Mouse (Mus musculus) midbrain, embryonic 11.5 days (tissue): ENCODE data around the gene Nr1h5. TPM values are rescaled to one million over a fixed set of nuclear protein-coding genes. Genes with fewer than 3 reads are reported as not detected.

Experiments used
- ATAC-seq: fragments of 200-750 bp; cut with Nextera tagmentation; 2 replicates; pipeline ENCODE4 v1.8.0; 2017; ENCODE audit warnings: moderate TSS enrichment, moderate library complexity; ENCODE audit not compliant: low FRiP score
- DNase-seq: peaks from one replicate; pipeline ENCODE4 v3.0.0; 2015; ENCODE audit warnings: low spot score; ENCODE audit errors: missing footprints
- H3K27ac ChIP-seq: fragments of 300-500 bp; sonication (generic); 2 replicates; pipeline ENCODE4 v1.5.1; 2014; ENCODE audit warnings: low read depth, low read length
- H3K27me3 ChIP-seq: fragments of 300-500 bp; sonication (generic); 2 replicates; pipeline ENCODE4 v1.6.1; 2014; ENCODE audit warnings: mild to moderate bottlenecking, low read length, moderate library complexity, mixed read lengths; ENCODE audit not compliant: control insufficient read depth, insufficient read depth
- H3K36me3 ChIP-seq: fragments of 300-500 bp; sonication (generic); 2 replicates; pipeline ENCODE4 v1.6.1; 2014; ENCODE audit warnings: mild to moderate bottlenecking, low read length, moderate library complexity, mixed read lengths; ENCODE audit not compliant: control insufficient read depth, insufficient read depth
- H3K4me1 ChIP-seq: fragments of 300-500 bp; sonication (generic); 2 replicates; pipeline ENCODE4 v1.6.1; 2014; ENCODE audit warnings: low read length; ENCODE audit not compliant: control insufficient read depth, insufficient read depth
- H3K4me2 ChIP-seq: fragments of 300-500 bp; sonication (generic); 2 replicates; pipeline ENCODE4 v1.6.1; 2014; ENCODE audit warnings: mild to moderate bottlenecking, moderate library complexity
- H3K4me3 ChIP-seq: fragments of 300-500 bp; sonication (generic); 2 replicates; pipeline ENCODE4 v1.5.1; 2014; ENCODE audit warnings: low read depth, low read length
- H3K9ac ChIP-seq: fragments of 300-500 bp; sonication (generic); 2 replicates; pipeline ENCODE4 v1.6.1; 2014; ENCODE audit warnings: low read length
- H3K9me3 ChIP-seq: fragments of 300-500 bp; sonication (generic); 2 replicates; pipeline ENCODE4 v1.6.1; 2016; ENCODE audit warnings: low read length; ENCODE audit not compliant: control insufficient read depth
- WGBS: fragments of 180-500 bp; shearing (Covaris S2); extraction: QIAGEN DNeasy Blood & Tissue Kit; methylation state at CpG from one replicate; pipeline ENCODE4 v1.1.7; 2014; 5-methylcytosine and 5-hydroxymethylcytosine counted together
- polyA plus RNA-seq: library from polyadenylated mRNA; unstranded; fragments of >200 nt; fragmentation: Nextera tagmentation; extraction: Ambion mirVana; gene quantifications from 2 replicates; pipeline ENCODE4 v1.2.1, GENCODE M21; 2014

Nr1h5 gene
- polyA plus RNA-seq, result 0.04 and 0.19 TPM in 2 replicates

DNA sequence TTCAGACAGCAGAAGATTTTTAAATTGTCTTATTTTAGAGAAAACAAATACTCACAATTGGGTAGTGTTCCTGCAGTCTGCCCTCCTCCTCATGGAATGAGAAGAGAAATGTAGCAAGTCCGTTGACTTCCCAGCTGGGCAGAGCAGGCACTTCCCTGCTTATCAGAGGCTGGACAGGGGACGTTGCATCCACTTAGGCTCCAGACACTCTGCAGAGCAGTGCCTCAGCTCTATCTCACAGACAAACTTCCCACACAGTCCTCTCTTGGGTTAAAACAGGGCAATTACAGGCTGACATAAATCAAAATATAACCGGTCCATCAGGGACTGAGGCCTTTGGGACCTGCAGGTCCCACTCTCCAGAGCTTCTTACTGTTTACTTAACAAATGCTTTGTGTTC lies at the start of gene Nr1h5:
Gene Nr1h5, minus strand, starts transcription at position 101 of the 400 bp plus-strand sequence.
- H3K4me3 ChIP-seq, result no peak within 1 kb of the TSS
- no peaks in the 10 kb centered on the region for H3K9me3 ChIP-seq
- H3K4me2 ChIP-seq, result no peak within 1 kb of the TSS
- 66% methylated on average over 3 of the region's 3 CpGs for WGBS
- no peak within 1 kb of the TSS for H3K9ac ChIP-seq
- H3K27me3 ChIP-seq, result no peaks in the 10 kb centered on the region
- H3K36me3 ChIP-seq, result no peaks in the 10 kb centered on the region
- H3K4me1 ChIP-seq, result no peaks in the 10 kb centered on the region
- DNase-seq (no peak), ATAC-seq (no peak)
- no peak within 1 kb of the TSS for H3K27ac ChIP-seq

DNA sequence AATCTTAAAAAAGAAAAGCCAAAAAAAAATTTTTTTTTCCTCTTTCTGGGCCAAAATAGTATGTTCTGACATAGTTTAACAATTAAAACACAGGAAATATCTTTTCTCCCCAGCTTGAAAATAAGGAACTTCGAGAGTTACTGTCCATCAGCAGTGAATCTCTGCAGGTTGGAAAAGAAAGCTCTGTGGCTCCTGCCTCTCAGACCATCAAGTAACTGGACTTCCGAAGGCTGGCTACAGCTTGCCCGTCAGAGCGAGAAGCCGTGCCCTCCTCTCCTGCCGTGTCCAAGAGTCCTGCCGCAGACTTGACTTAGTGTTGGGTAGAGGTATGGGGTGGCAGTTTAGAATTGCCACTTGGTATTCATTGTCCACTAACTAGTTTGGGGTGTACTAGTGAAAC lies 37.7 kb upstream of the Nr1h5 start:
- no peaks in the 10 kb centered on the region for H3K27me3 ChIP-seq
- DNase-seq, result no peak
- ATAC-seq, result no peak
- no peaks in the 10 kb centered on the region for H3K9me3 ChIP-seq
- H3K36me3 ChIP-seq, result peaks cover 22% of the 10 kb centered on the region
- peaks cover 4% of the 10 kb centered on the region; the same call in 1 of the 2 replicates for H3K4me1 ChIP-seq
- no peak overlapping the region for H3K27ac ChIP-seq
- no peak overlapping the region for H3K4me3 ChIP-seq
- no peak overlapping the region for H3K4me2 ChIP-seq
- H3K9ac ChIP-seq, result no peak overlapping the region
- 96% methylated on average over 7 of the region's 7 CpGs for WGBS

DNA sequence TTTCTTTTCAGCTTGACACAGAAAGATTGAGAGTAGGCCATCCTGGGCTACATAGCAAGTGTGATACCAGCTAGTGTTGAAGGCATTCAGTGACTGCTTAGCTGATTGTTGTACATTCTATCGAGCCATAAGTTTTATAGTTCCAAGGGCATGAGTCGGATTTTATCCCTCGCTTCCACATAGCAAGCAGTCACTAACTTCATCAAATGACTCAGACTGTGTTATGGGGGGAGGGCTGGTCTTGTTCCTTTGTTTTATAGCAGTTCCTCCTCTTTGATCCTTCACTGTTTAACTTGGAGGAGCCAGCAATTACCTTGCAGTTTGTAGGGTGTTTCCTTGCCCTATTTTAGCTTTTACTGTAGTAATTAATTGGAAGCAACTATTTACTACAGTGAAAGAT lies 33.7 kb upstream of the Nr1h5 start:
- Histone ChIP-seq H3K4me2 (no peak overlapping the region), H3K4me1 (peaks cover 14% of the 10 kb centered on the region; the same call in 1 of the 2 replicates), H3K27ac (no peak overlapping the region), H3K36me3 (peaks cover 22% of the 10 kb centered on the region), H3K9me3 (no peaks in the 10 kb centered on the region), H3K9ac (no peak overlapping the region), H3K27me3 (no peaks in the 10 kb centered on the region), H3K4me3 (no peak overlapping the region)
- ATAC-seq (no peak), DNase-seq (no peak)
- WGBS, result 93% methylated on average over 3 of the region's 3 CpGs

DNA sequence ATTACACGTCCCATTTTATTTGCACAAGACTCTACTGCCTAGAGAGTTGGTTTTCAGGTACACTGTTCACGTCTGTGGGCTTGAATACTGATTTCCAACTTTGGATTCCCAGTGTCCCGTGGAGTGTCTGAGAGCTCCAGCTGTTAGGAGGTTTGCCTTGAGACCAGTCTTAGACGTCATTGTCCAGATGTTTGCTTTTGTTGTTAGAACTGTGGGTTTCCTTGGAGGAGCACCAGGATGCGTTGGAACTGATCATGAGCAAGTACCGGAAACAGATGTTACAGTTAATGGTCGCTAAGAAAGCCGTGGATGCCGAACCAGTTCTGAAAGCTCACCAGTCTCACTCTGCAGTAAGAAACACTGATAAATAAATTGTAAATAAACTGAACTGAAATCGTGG lies 33.1 kb upstream of the Nr1h5 start:
- ATAC-seq (no peak), DNase-seq (no peak)
- Histone ChIP-seq H3K4me1 (peaks cover 14% of the 10 kb centered on the region; the same call in 1 of the 2 replicates), H3K36me3 (peaks cover 22% of the 10 kb centered on the region), H3K9ac (no peak overlapping the region), H3K4me3 (no peak overlapping the region), H3K9me3 (no peaks in the 10 kb centered on the region), H3K27ac (no peak overlapping the region), H3K27me3 (no peaks in the 10 kb centered on the region), H3K4me2 (no peak overlapping the region)
- WGBS, result 78% methylated on average over 10 of the region's 10 CpGs

DNA sequence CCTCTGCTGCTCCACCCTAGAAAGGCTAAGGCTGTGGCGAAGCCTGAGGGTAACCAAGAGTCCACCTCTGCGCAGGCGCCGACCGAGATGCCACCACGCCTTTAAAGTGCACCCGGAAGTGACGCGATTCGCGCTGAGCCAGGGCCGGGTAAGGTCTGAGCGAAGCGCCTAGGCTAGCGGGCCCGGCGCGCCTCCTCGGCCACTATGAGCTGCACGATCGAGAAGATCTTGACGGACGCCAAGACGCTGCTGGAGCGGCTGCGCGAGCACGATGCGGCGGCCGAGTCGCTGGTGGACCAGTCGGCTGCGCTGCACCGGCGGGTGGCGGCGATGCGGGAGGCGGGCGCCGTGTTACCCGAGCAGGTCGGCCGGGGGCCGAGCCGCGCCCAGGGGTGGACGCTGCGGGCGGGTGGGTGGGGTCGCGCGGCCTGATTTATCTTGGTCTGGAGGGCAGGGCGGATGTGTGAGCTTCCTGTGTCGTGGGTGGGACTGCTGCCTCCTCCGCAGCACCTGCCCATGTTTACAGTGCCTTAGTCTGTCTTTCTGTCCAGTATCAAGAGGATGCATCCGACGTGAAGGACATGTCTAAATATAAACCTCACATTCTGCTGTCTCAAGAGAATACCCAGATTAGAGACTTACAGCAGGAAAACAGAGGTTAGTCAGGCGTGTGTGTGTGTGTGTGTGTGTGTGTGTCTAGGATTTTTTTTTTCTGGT lies 31.8 kb upstream of the Nr1h5 start, which contains the start of gene Sike1:
Gene Sike1, plus strand, starts transcription at position 104 of the 717 bp plus-strand sequence.
- H3K9ac ChIP-seq, result peak within 1 kb of the TSS; percentile 76
- H3K27me3 ChIP-seq, result no peaks in the 10 kb centered on the region
- peaks cover 14% of the 10 kb centered on the region; the same call in 1 of the 2 replicates for H3K4me1 ChIP-seq
- DNase-seq (peak; percentile 98), ATAC-seq (peak; percentile 98)
- peak within 1 kb of the TSS; percentile 61 for H3K4me2 ChIP-seq
- H3K4me3 ChIP-seq, result peak within 1 kb of the TSS; percentile 83
- H3K27ac ChIP-seq, result peak within 1 kb of the TSS; percentile 80
- H3K36me3 ChIP-seq, result peaks cover 18% of the 10 kb centered on the region
- no peaks in the 10 kb centered on the region for H3K9me3 ChIP-seq
- whole genome bisulfite sequencing, result under 1% methylated on average over 55 of the region's 60 CpGs

DNA sequence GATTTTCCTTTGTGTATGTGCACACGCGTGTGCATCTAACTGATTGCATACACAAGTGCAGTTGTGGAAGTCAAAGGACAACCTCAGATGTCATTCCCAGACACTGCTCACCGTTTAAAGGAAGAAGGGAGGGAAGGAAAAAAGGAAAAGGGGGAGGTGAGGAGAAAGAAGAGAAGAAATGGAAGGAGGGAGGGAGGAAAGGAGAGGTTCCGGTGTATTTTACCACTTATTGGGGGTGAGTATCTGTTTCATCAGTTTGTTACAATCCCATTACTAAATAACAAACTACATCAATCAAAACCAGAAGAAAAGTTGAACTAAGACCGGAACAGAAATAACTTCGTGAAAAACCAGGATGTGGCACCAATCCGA lies 31.3 kb upstream of the Nr1h5 start:
- no peaks in the 10 kb centered on the region for H3K27me3 ChIP-seq
- 57% methylated on average over 7 of the region's 7 CpGs for WGBS
- H3K4me2 ChIP-seq, result peak overlapping the region; percentile 61
- no peak overlapping the region; the same call in 1 of the 2 replicates for H3K27ac ChIP-seq
- peak overlapping the region; percentile 83 for H3K4me3 ChIP-seq
- peak; percentile 89 for DNase-seq
- ATAC-seq, result peak; percentile 4
- H3K36me3 ChIP-seq, result peaks cover 12% of the 10 kb centered on the region
- H3K9me3 ChIP-seq, result no peaks in the 10 kb centered on the region
- H3K4me1 ChIP-seq, result peaks cover 14% of the 10 kb centered on the region; the same call in 1 of the 2 replicates
- peak overlapping the region; percentile 76 for H3K9ac ChIP-seq

DNA sequence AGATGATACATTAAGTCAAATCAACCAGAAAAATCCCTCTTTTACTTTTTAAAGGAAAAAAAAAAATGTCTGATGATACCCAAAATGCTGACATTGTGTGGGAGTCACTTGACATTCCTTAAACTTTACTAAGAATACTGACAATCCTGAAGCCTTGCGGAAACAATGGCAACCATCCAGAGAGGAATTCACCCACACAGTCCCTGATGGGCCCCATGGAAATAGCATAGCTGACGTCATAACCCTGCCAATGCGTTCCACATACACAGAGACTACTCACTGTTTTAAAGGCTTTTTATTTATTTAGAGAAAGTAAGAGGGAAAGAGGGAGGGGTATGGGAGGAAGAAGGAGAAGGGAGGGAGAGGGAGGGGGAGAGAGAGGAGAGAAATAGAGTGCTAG lies 29.0 kb upstream of the Nr1h5 start:
- H3K36me3 ChIP-seq, result no peaks in the 10 kb centered on the region
- no peaks in the 10 kb centered on the region for H3K9me3 ChIP-seq
- H3K27me3 ChIP-seq, result no peaks in the 10 kb centered on the region
- peaks cover 14% of the 10 kb centered on the region; the same call in 1 of the 2 replicates for H3K4me1 ChIP-seq
- DNase-seq (no peak), ATAC-seq (no peak)
- no peak overlapping the region for H3K4me3 ChIP-seq
- H3K9ac ChIP-seq, result no peak overlapping the region
- WGBS, result 54% methylated on average over 3 of the region's 3 CpGs
- H3K27ac ChIP-seq, result no peak overlapping the region
- H3K4me2 ChIP-seq, result no peak overlapping the region

DNA sequence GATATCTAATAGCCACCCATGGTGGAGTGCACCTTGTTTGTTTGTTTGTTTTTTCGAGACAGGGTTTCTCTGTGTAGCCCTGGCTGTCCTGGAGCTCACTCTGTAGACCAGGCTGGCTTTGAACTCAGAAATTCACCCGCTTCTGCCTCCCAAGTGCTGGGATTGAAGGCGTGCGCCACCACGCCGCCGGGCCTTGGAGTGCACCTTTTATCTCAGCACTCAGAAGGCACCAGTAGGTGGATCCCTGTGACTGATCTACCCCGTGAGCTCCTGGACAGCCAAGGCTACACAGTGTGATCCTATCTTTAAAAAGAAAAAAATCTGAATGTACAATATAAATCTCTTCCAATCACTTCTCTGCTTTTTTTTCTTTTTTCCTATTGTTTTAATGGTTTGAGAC lies 27.1 kb upstream of the Nr1h5 start:
- peaks cover 4% of the 10 kb centered on the region; the same call in 1 of the 2 replicates for H3K4me1 ChIP-seq
- DNase-seq (no peak), ATAC-seq (no peak)
- no peak overlapping the region for H3K27ac ChIP-seq
- no peak overlapping the region for H3K9ac ChIP-seq
- WGBS, result 77% methylated on average over 8 of the region's 8 CpGs
- no peaks in the 10 kb centered on the region for H3K36me3 ChIP-seq
- H3K9me3 ChIP-seq, result no peaks in the 10 kb centered on the region
- no peak overlapping the region for H3K4me3 ChIP-seq
- no peaks in the 10 kb centered on the region for H3K27me3 ChIP-seq
- no peak overlapping the region for H3K4me2 ChIP-seq

DNA sequence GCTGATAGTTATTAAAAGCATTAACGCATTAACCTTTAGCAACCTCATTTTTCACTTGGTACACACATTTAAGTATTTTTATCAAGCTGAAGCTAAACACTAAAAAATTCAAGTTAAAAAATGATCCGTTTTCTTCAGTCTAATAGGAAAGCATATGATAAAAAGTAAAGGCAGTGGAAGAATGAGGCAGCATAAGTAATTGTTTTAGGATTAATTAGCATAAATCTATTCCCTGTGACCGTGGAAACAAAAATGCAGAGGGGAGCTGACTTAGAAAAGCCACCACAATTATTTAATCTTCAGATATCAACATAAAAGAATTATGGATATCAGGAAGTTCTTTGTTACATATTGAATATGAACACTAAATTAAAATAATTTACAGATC lies 16.4 kb upstream of the Nr1h5 start:
- H3K9ac ChIP-seq, result peak overlapping the region; percentile 53

More for the DNA sequence above, 16.4 kb upstream of the Nr1h5 start:
- Histone ChIP-seq H3K4me3 (0 out of 2 replicates have a peak overlapping the region, but pooled peaks have one; percentile 5), H3K4me2 (peak overlapping the region; percentile 39), H3K4me1 (peaks cover 5% of the 10 kb centered on the region; the same call in 1 of the 2 replicates), H3K27ac (peak overlapping the region; percentile 69; the same call in 1 of the 2 replicates), H3K9me3 (no peaks in the 10 kb centered on the region), H3K27me3 (no peaks in the 10 kb centered on the region), H3K36me3 (no peaks in the 10 kb centered on the region)
- 27% methylated on average over 3 of the region's 3 CpGs for WGBS
- ATAC-seq (no peak), DNase-seq (peak; percentile 88)
